Mouse (Mus musculus) forebrain, embryonic 15.5 days (tissue): ENCODE measurements around the gene U2af1. TPM values are rescaled to one million over a fixed set of nuclear protein-coding genes. Genes with fewer than 3 reads are reported as not detected.

ENCODE experiments used
- ATAC-seq: fragments of 200-750 bp; cut with Nextera tagmentation; replicated peaks from 2 replicates; pipeline ENCODE4 v1.8.0; 2017; ENCODE audit warnings: mild to moderate bottlenecking, moderate TSS enrichment, moderate library complexity
- H3K27ac ChIP-seq: fragments of 300-500 bp; sonication (generic); replicated peaks from 2 replicates; pipeline ENCODE4 v1.5.1; 2015; ENCODE audit warnings: mild to moderate bottlenecking, inconsistent platforms
- H3K27me3 ChIP-seq: fragments of 300-500 bp; sonication (generic); 2 replicates; pipeline ENCODE4 v1.6.1; 2015; ENCODE audit warnings: inconsistent platforms
- H3K36me3 ChIP-seq: fragments of 300-500 bp; sonication (generic); 2 replicates; pipeline ENCODE4 v1.6.1; 2015; ENCODE audit warnings: mild to moderate bottlenecking, inconsistent platforms
- H3K4me1 ChIP-seq: fragments of 300-500 bp; sonication (generic); 2 replicates; pipeline ENCODE4 v1.6.1; 2015; ENCODE audit warnings: inconsistent platforms
- H3K4me2 ChIP-seq: fragments of 300-500 bp; sonication (generic); replicated peaks from 2 replicates; pipeline ENCODE4 v1.6.1; 2015; ENCODE audit warnings: mild to moderate bottlenecking, inconsistent platforms
- H3K4me3 ChIP-seq: fragments of 300-500 bp; sonication (generic); 2 replicates; pipeline ENCODE4 v1.5.1; 2015; ENCODE audit warnings: mild to moderate bottlenecking, inconsistent platforms
- H3K9ac ChIP-seq: fragments of 300-500 bp; sonication (generic); replicated peaks from 2 replicates; pipeline ENCODE4 v1.6.1; 2015; ENCODE audit warnings: mild to moderate bottlenecking, inconsistent platforms
- H3K9me3 ChIP-seq: fragments of 300-500 bp; sonication (generic); 2 replicates; pipeline ENCODE4 v1.6.1; 2016; ENCODE audit warnings: inconsistent platforms
- WGBS: fragments of 180-500 bp; shearing (Covaris S2); methylation state at CpG from one replicate; pipeline ENCODE4 v1.1.7; 2015; ENCODE audit warnings: mixed read lengths; 5-methylcytosine and 5-hydroxymethylcytosine counted together
- polyA plus RNA-seq: library from polyadenylated mRNA; unstranded; fragments of >200 nt; fragmentation: Nextera tagmentation; extraction: Ambion mirVana; gene quantifications from 2 replicates; pipeline ENCODE4 v1.2.1, GENCODE M21; 2015

The U2af1 gene
- polyA plus RNA-seq, 1 experiment from 2014 or later: 270 TPM

DNA sequence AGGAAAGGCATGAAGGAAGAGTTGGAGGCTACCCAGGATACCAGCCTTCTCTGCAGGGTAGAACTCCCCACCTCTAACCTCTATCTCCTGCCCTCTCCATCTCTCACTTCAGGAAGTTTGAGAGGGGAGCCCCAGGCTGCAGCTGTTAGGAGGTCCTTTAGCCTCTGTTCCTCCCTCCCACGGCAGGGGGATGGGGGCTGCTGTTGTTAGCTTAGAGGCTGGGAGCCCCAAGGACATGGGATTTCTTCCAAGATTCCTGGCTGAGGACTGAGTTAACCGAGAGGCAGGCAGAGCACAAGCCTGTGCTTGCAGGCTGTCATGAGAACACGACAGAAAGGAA is 27.5 kb upstream of the U2af1 start:
- Histone ChIP-seq H3K4me3 (no peak overlapping the region), H3K27ac (peak overlapping the region; percentile 62), H3K4me2 (no peak overlapping the region), H3K36me3 (no peaks in the 10 kb centered on the region), H3K9me3 (no peaks in the 10 kb centered on the region), H3K4me1 (peaks cover 11% of the 10 kb centered on the region), H3K9ac (peak overlapping the region; percentile 4; the same call in 1 of the 2 replicates), H3K27me3 (no peaks in the 10 kb centered on the region; the same call in 1 of the 2 replicates)
- 24% methylated on average over 3 of the region's 3 CpGs for WGBS
- peak; percentile 38; the same call in 1 of the 2 replicates for ATAC-seq

DNA sequence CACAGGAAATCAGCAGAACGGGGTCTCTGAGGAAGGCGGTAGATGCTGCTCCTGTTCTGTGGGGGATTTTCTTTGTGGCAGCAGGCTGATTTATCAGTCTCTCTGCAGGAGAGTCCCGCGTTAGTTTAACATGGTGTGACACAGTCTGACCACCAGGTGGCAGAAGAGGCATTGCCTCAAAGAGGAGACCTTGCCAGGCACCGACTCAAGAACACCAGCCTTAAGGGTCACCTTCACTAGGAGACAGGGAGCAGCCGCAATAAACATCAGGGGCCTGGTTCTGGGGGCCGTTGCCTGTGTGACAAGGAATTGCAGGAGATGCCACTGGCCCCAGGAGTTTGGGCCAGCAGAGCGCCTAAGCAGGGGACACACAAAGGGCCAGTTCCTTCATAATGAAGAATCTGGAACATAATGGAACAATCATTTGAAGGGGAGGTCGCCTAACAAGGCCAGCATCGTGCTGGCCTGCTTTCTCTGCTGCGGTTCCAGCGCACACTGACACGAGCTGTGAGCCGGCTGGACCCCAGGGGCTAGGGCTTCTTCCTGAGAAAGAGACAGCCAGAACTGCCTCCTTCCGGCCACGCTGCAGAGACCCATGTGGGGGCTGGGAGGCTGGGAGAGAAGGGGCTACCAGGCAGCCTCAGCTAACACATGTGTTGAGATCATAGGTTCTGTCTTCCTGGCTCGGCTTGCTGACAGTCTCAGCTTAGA is 27.0 kb upstream of the U2af1 start:
- peak overlapping the region; percentile 4; the same call in 1 of the 2 replicates for H3K9ac ChIP-seq

DNA sequence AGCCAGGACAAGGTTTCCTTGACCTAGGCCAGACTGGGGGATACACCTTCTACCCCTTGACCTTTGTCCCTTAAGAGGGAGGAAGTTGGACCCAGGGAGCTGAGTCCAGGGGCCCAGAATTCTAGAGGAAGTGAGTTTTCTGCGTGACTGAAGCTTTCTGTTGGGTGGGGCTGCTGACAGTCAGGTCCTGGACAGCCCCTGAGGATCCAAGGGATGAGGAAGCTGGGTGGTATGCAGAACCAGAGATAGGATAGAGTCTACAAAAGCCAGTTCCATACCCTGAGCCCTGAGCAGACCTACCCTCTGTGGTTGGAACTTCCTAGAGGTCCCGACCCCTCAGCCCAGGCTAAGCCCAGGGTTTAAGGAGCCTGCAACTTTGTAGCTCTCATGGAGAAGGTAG is 21.8 kb upstream of the U2af1 start:
- WGBS: 79% methylated on average over 2 of the region's 2 CpGs
- Histone ChIP-seq H3K27ac (no peak overlapping the region), H3K4me2 (no peak overlapping the region), H3K9ac (no peak overlapping the region), H3K36me3 (no peaks in the 10 kb centered on the region), H3K9me3 (no peaks in the 10 kb centered on the region), H3K27me3 (peaks cover 3% of the 10 kb centered on the region; the same call in 1 of the 2 replicates), H3K4me1 (no peaks in the 10 kb centered on the region), H3K4me3 (no peak overlapping the region)
- no peak for ATAC-seq

More for the DNA sequence above, 27.0 kb upstream of the U2af1 start:
- 12% methylated on average over 17 of the region's 17 CpGs for WGBS
- peaks cover 11% of the 10 kb centered on the region for H3K4me1 ChIP-seq
- peak; percentile 85 for ATAC-seq
- peak overlapping the region; percentile 62 for H3K27ac ChIP-seq
- no peak overlapping the region; the same call in 1 of the 2 replicates for H3K4me2 ChIP-seq
- H3K27me3 ChIP-seq: no peaks in the 10 kb centered on the region; the same call in 1 of the 2 replicates
- H3K9me3 ChIP-seq: no peaks in the 10 kb centered on the region
- no peaks in the 10 kb centered on the region for H3K36me3 ChIP-seq
- H3K4me3 ChIP-seq: no peak overlapping the region

GRCm38 (mm10) chr17:31677507-31677906 is 18.8 kb upstream of the U2af1 start, which contains the start of gene Cryaa:
Gene Cryaa, plus strand, starts transcription at chr17:31677807.
- H3K4me2 ChIP-seq: no peak within 1 kb of the TSS
- H3K9ac ChIP-seq: no peak within 1 kb of the TSS
- no peak within 1 kb of the TSS for H3K4me3 ChIP-seq
- H3K36me3 ChIP-seq: no peaks in the 10 kb centered on the region
- WGBS: 84% methylated on average over 8 of the region's 8 CpGs
- no peak for ATAC-seq
- 0 out of 2 replicates have a peak, but pooled peaks cover 3% of the 10 kb centered on the region for H3K27me3 ChIP-seq
- H3K9me3 ChIP-seq: no peaks in the 10 kb centered on the region
- H3K4me1 ChIP-seq: no peaks in the 10 kb centered on the region
- no peak within 1 kb of the TSS for H3K27ac ChIP-seq

DNA sequence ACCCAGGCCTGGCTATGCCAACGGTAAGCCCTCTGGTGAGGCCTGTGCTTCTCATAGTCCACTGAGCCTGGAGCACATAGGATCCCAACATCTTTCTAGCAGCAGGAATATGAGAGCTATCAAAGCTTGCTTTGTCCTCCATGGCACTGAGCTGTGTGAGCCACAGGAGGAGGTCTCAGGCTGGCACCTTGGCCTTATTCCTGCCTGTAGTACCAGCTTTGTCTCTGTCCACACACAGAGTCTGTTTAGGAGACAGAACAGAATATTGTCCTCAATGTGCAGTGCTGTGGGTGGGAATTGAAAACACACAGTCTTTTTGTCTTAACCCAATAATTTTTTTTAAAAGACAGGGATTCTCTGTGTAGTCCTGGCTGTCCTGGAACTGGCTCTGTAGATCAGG is 15.7 kb upstream of the U2af1 start:
- no peaks in the 10 kb centered on the region for H3K36me3 ChIP-seq
- 84% methylated on average over 1 of the region's 1 CpGs for WGBS
- no peak overlapping the region for H3K4me3 ChIP-seq
- no peaks in the 10 kb centered on the region for H3K9me3 ChIP-seq
- no peak overlapping the region for H3K27ac ChIP-seq
- no peak for ATAC-seq
- H3K4me1 ChIP-seq: no peaks in the 10 kb centered on the region
- H3K27me3 ChIP-seq: 0 out of 2 replicates have a peak, but pooled peaks cover 3% of the 10 kb centered on the region
- no peak overlapping the region for H3K9ac ChIP-seq
- no peak overlapping the region for H3K4me2 ChIP-seq

DNA sequence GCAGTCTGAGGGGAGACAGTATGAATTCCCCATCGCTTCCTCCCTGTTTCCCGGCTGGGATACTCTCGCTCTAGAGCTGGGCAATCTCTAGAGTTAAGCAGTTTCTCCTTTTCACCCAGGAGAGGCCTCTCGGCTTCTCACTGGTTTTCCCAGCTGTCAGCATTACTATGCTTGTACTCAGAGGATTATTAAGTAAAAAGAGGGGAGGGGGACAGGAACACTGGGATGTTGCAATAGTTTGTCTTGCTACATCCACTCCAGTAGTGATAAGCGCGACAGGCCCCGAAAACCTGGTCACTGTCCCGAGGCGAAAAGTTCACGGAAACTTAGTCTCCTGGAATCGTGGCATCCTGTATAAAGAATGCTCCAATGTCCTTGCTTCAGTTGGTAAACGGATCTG is 13.6 kb upstream of the U2af1 start:
- H3K4me1 ChIP-seq: no peaks in the 10 kb centered on the region
- H3K27me3 ChIP-seq: 0 out of 2 replicates have a peak, but pooled peaks cover 3% of the 10 kb centered on the region
- no peak overlapping the region for H3K9ac ChIP-seq
- no peak overlapping the region for H3K4me2 ChIP-seq
- H3K27ac ChIP-seq: no peak overlapping the region
- H3K9me3 ChIP-seq: no peaks in the 10 kb centered on the region
- WGBS: 91% methylated on average over 12 of the region's 12 CpGs
- no peaks in the 10 kb centered on the region for H3K36me3 ChIP-seq
- no peak overlapping the region for H3K4me3 ChIP-seq
- ATAC-seq: no peak

DNA sequence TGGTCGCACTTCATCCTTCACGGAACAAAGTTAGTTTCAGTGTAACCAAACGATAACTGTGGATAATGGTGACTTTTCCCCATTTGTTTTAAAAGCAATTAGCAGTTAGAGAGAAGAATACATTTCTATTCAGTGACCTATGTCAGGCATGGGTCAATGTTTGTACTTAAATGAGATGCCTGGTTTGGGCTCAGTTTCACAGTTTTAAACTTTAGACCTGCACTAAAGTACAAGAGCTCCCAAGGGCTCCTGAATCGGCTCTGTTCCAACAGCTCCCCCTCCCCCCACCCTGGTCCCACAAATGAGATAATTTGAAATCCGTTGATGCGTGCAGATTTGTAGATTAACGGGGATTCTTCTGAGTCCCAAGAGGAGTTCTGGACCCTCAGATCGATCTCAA is 13.0 kb upstream of the U2af1 start:
- WGBS: 68% methylated on average over 8 of the region's 8 CpGs
- Histone ChIP-seq H3K4me3 (no peak overlapping the region), H3K4me1 (no peaks in the 10 kb centered on the region), H3K9ac (no peak overlapping the region), H3K36me3 (no peaks in the 10 kb centered on the region), H3K27me3 (no peaks in the 10 kb centered on the region), H3K4me2 (no peak overlapping the region), H3K9me3 (no peaks in the 10 kb centered on the region), H3K27ac (no peak overlapping the region)
- no peak for ATAC-seq

DNA sequence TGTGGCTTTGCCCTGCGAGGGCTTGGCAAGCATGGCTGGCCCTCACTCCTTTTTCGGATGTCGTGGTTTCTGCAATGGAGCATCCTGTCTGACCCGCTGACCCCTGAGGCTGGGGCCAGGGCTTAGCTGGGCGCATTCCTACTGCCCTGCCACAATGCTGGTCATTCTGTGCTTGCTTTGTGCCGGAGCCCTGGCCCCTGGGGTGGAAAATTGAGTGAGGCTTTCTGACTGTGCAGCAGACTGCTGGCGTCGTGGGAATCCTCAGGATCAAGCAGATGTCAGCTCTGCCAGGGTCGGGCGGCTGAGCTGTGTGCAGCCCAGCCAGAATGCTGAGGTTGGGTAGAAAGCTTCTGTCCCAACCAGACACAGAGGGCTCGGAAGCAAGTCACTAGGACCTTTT is 11.5 kb upstream of the U2af1 start:
- no peaks in the 10 kb centered on the region for H3K4me1 ChIP-seq
- H3K4me3 ChIP-seq: no peak overlapping the region
- no peaks in the 10 kb centered on the region for H3K36me3 ChIP-seq
- 13% methylated on average over 11 of the region's 11 CpGs for WGBS
- H3K27ac ChIP-seq: no peak overlapping the region
- no peak for ATAC-seq
- H3K9me3 ChIP-seq: no peaks in the 10 kb centered on the region
- no peaks in the 10 kb centered on the region for H3K27me3 ChIP-seq
- H3K4me2 ChIP-seq: no peak overlapping the region
- H3K9ac ChIP-seq: no peak overlapping the region

DNA sequence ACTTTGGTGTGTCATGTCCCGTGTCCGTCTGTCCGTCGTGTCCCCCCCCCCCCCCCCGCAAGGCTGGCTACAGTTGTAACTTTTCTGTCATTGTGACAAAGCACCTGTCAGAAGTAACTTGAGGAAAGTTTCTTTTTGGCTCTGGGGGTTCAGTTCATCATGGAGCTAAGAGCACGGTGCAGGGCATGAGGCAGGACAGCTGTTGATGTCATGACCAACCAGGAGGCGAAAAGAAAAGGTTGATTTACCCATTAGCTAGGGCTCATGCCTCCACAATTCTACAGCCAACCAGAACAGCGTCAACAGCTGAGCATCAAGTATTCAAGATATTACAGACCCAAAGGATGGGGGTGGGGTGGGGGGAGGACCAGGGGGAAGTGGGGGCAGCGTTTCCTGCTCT is 9.6 kb upstream of the U2af1 start:
- no peaks in the 10 kb centered on the region for H3K4me1 ChIP-seq
- H3K27ac ChIP-seq: no peak overlapping the region
- H3K9ac ChIP-seq: no peak overlapping the region
- no peak overlapping the region for H3K4me2 ChIP-seq
- H3K36me3 ChIP-seq: no peaks in the 10 kb centered on the region
- ATAC-seq: no peak
- H3K27me3 ChIP-seq: no peaks in the 10 kb centered on the region
- no peaks in the 10 kb centered on the region for H3K9me3 ChIP-seq
- WGBS: 88% methylated on average over 8 of the region's 9 CpGs
- H3K4me3 ChIP-seq: no peak overlapping the region

DNA sequence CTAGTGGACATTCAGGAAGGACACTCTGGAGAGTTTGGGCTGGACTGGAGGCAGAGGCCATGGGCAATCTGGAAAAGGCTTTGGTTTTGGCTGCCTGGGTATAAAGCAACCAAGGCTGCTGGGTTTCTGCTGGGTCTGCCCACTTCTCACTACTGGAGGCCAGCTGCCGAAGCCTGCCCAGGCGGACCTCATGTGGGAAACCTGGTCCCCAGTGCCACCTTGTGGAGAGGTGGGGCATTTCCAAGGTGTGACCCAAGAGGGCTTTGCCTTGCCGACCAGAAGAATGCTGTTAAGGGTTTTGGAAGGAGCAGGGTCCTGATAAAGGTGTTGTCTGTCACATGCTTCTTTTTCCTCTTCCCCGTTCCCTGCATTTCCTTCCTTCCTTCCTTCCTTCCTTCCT is 6.1 kb upstream of the U2af1 start:
- no peaks in the 10 kb centered on the region for H3K9me3 ChIP-seq
- no peaks in the 10 kb centered on the region for H3K36me3 ChIP-seq
- WGBS: 11% methylated on average over 4 of the region's 4 CpGs
- 0 out of 2 replicates have a peak, but pooled peaks have one; percentile 70 for ATAC-seq
- no peak overlapping the region for H3K4me3 ChIP-seq
- no peak overlapping the region for H3K9ac ChIP-seq
- H3K27ac ChIP-seq: no peak overlapping the region
- peaks cover 8% of the 10 kb centered on the region; the same call in 1 of the 2 replicates for H3K4me1 ChIP-seq
- H3K27me3 ChIP-seq: no peaks in the 10 kb centered on the region
- no peak overlapping the region for H3K4me2 ChIP-seq

DNA sequence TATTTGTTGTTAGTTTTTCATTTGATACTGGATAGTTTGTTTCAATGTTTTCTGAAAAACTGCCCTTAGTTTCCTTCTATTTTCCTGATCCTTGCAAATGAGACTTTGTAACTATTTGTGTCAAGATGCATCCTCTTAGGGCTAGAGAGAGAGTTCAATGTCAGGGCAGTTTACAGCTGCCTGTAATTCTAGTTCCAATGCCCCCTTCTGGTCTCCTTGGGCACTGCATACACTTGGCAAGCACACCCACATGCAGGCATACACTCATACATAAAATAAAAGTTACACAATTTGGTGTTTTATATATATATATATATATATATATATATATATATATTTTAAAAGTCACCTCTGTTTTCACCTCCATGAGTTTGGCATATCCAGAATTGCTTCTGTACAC is 4.2 kb upstream of the U2af1 start:
- no peak overlapping the region for H3K9ac ChIP-seq
- no peaks in the 10 kb centered on the region for H3K9me3 ChIP-seq
- peaks cover 17% of the 10 kb centered on the region for H3K4me1 ChIP-seq
- H3K27ac ChIP-seq: no peak overlapping the region
- H3K27me3 ChIP-seq: no peaks in the 10 kb centered on the region
- no peak overlapping the region for H3K4me2 ChIP-seq
- no peak overlapping the region for H3K4me3 ChIP-seq
- H3K36me3 ChIP-seq: no peaks in the 10 kb centered on the region
- ATAC-seq: no peak

DNA sequence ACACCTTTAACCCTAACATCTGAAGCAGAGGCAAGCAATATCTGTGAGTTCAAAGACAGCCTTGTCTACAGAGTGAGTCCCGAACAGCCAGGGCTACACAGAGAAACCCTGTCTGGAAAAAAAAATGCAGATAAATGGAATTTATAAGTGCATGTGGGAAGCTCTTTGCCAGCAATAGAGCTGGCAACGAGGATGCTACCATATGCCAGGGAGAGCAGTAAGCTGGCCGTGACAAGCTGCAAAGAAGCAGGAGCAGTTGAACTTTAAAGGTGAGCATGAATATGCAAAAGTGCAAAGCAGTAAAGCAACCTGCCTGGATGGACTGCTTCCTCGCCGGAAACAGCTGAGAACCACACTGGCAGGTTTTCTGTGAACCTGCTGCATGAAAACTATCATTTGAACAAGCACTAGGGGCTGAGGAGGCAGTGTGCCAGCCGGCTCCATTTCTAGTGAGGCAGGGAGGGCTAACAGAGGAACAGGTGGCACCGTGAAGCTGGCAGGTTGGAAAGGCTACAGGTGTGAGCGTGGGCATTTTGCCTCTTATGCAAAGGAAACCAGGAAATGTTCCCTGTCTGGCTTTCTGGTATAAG is 2.1 kb upstream of the U2af1 start:
- Histone ChIP-seq H3K9me3 (no peaks in the 10 kb centered on the region), H3K9ac (0 out of 2 replicates have a peak overlapping the region, but pooled peaks have one; percentile 18), H3K36me3 (peaks cover 3% of the 10 kb centered on the region; the same call in 1 of the 2 replicates), H3K4me2 (no peak overlapping the region), H3K4me3 (no peak overlapping the region), H3K27me3 (no peaks in the 10 kb centered on the region), H3K4me1 (peaks cover 33% of the 10 kb centered on the region), H3K27ac (peak overlapping the region; percentile 65)
- ATAC-seq: no peak
- WGBS: 66% methylated on average over 8 of the region's 8 CpGs
